Mouse (Mus musculus): ENCODE measurements around the gene Mfsd9. TPM values are rescaled to one million over a fixed set of nuclear protein-coding genes. Genes with fewer than 3 reads are reported as not detected.

The Mfsd9 gene
- total RNA-seq, 2 experiments from 2014 or later: 5.7 to 6.3 TPM

Other genes starting within 250 kb of the Mfsd9 start
- under 1 TPM in 1 of 2 experiments, not detected in 1; 0.22 TPM for gene Slc9a4, start 210.6 kb downstream of the Mfsd9 start, total RNA-seq (2021)
- gene Slc9a2, start 110.1 kb downstream of the Mfsd9 start, total RNA-seq (2021): 1 to 10 TPM in 1 of 2 experiments, under 1 TPM in 1; 0.99 to 1.7 TPM
- 1 to 10 TPM; 2.9 to 4.5 TPM for gene Tmem182, start 14.9 kb upstream of the Mfsd9 start, total RNA-seq (2021)